Mouse (Mus musculus) C2C12 (cell line): Measurements from ENCODE around the gene Yars. TPM values are rescaled to one million over a fixed set of nuclear protein-coding genes. Genes with fewer than 3 reads are reported as not detected.

Experiments
- H3K27me3 ChIP-seq: one replicate; pipeline ENCODE4 v1.6.1; 2011; ENCODE audit not compliant: control insufficient read depth, insufficient read depth, insufficient read length
- H3K36me3 ChIP-seq: one replicate; pipeline ENCODE4 v1.6.1; 2011; ENCODE audit not compliant: control insufficient read depth, insufficient read depth
- H3K4me3 ChIP-seq: one replicate; pipeline ENCODE4 v1.5.1; 2011; ENCODE audit warnings: mild to moderate bottlenecking, control low read depth; ENCODE audit not compliant: poor library complexity, insufficient read depth, severe bottlenecking
- H3K79me2 ChIP-seq: one replicate; pipeline ENCODE4 v1.6.1; 2011; ENCODE audit not compliant: control insufficient read depth, insufficient read depth
- H3K79me3 ChIP-seq: one replicate; pipeline ENCODE4 v1.6.1; 2011; ENCODE audit warnings: low read depth, control low read depth
- H3ac ChIP-seq: one replicate; pipeline ENCODE3; 2011; ENCODE audit warnings: low read depth; ENCODE audit not compliant: control insufficient read depth, insufficient read length
- CEBPB ChIP-seq: IDR thresholded peaks from one replicate; pipeline ENCODE4 v1.6.1; 2011; ENCODE audit warnings: low read depth, mild to moderate bottlenecking, control low read depth, moderate library complexity
- CTCF ChIP-seq: IDR thresholded peaks from one replicate; pipeline ENCODE4 v1.5.1; 2011; ENCODE audit not compliant: control insufficient read depth, insufficient read depth, insufficient read length
- FOSL1 ChIP-seq: IDR thresholded peaks from one replicate; pipeline ENCODE4 v1.8.0; 2011; ENCODE audit warnings: mild to moderate bottlenecking, low read length; ENCODE audit not compliant: poor library complexity, insufficient read depth, severe bottlenecking
- MAX ChIP-seq: IDR thresholded peaks from one replicate; pipeline ENCODE4 v1.6.1; 2011; ENCODE audit warnings: mild to moderate bottlenecking, control low read depth
- MYOD1 ChIP-seq: IDR thresholded peaks from one replicate; pipeline ENCODE4 v1.6.1; 2011; ENCODE audit warnings: low read depth; ENCODE audit not compliant: control insufficient read depth, insufficient read length
- MYOG ChIP-seq: IDR thresholded peaks from one replicate; pipeline ENCODE4 v1.6.1; 2011; ENCODE audit not compliant: control insufficient read depth, insufficient read length; ENCODE audit errors: extremely low read depth
- USF1 ChIP-seq: IDR thresholded peaks from one replicate; pipeline ENCODE4 v1.6.1; 2011; ENCODE audit warnings: low read depth, mild to moderate bottlenecking, control low read depth, moderate library complexity
- polyA plus RNA-seq: library from polyadenylated mRNA; unstranded; fragments of >200 nt; fragmentation: generic; extraction: Trizol; gene quantifications from one replicate; pipeline ENCODE4 v1.2.1, GENCODE M21; 2012; ENCODE audit warnings: missing spikeins

Gene Yars
- polyA plus RNA-seq, 1 experiment: 105 TPM

- peaks cover 26% of the 10 kb centered on the region for H3K79me2 ChIP-seq
- peaks cover under 1% of the 10 kb centered on the region for H3K79me3 ChIP-seq
- no peak overlapping the region for H3ac ChIP-seq
- H3K36me3 ChIP-seq: peaks cover 85% of the 10 kb centered on the region
- H3K4me3 ChIP-seq: no peak overlapping the region
- TF ChIP-seq USF1 (no peak), MYOD1 (no peak), CTCF (no peak), FOSL1 (no peak), MYOG (no peak), CEBPB (no peak), MAX (no peak)
- H3K27me3 ChIP-seq: no peaks in the 10 kb centered on the region
These were observed 31.8 kb downstream of the Yars start for GRCm38 (mm10) chr4:129221097-129222010.

GRCm38 (mm10) chr4:129222019-129222925 lies 32.7 kb downstream of the Yars start:
- no peaks in the 10 kb centered on the region for H3K27me3 ChIP-seq
- TF ChIP-seq FOSL1: no peak
- no peak for TF ChIP-seq CEBPB
- TF ChIP-seq MAX: no peak
- TF ChIP-seq MYOG: no peak
- TF ChIP-seq USF1: no peak
- no peak for TF ChIP-seq MYOD1
- TF ChIP-seq CTCF: no peak
- no peak overlapping the region for H3ac ChIP-seq
- peaks cover 76% of the 10 kb centered on the region for H3K36me3 ChIP-seq
- no peak overlapping the region for H3K4me3 ChIP-seq
- peaks cover 9% of the 10 kb centered on the region for H3K79me3 ChIP-seq
- peaks cover 35% of the 10 kb centered on the region for H3K79me2 ChIP-seq

GRCm38 (mm10) chr4:129223421-129224281 lies 34.1 kb downstream of the Yars start:
- TF ChIP-seq CEBPB (no peak), CTCF (no peak), USF1 (no peak), MYOG (no peak), FOSL1 (no peak), MYOD1 (no peak), MAX (no peak)
- peaks cover 22% of the 10 kb centered on the region for H3K79me3 ChIP-seq
- H3K27me3 ChIP-seq: no peaks in the 10 kb centered on the region
- H3K79me2 ChIP-seq: peaks cover 49% of the 10 kb centered on the region
- peaks cover 62% of the 10 kb centered on the region for H3K36me3 ChIP-seq
- H3ac ChIP-seq: no peak overlapping the region
- no peak overlapping the region for H3K4me3 ChIP-seq

GRCm38 (mm10) chr4:129225315-129225714 lies 35.8 kb downstream of the Yars start:
- H3K79me3 ChIP-seq: peaks cover 36% of the 10 kb centered on the region
- H3K4me3 ChIP-seq: no peak overlapping the region
- no peak overlapping the region for H3ac ChIP-seq
- H3K79me2 ChIP-seq: peaks cover 66% of the 10 kb centered on the region
- H3K36me3 ChIP-seq: peaks cover 46% of the 10 kb centered on the region
- H3K27me3 ChIP-seq: no peaks in the 10 kb centered on the region
- no peak for TF ChIP-seq CTCF
- TF ChIP-seq MYOG: no peak
- TF ChIP-seq CEBPB: no peak
- no peak for TF ChIP-seq MYOD1
- TF ChIP-seq USF1: no peak
- no peak for TF ChIP-seq FOSL1
- no peak for TF ChIP-seq MAX

- H3K4me3 ChIP-seq: no peak overlapping the region
These were observed 36.9 kb downstream of the Yars start for GRCm38 (mm10) chr4:129226441-129226963.

More at GRCm38 (mm10) chr4:129226441-129226963, 36.9 kb downstream of the Yars start:
- no peak overlapping the region for H3ac ChIP-seq
- peaks cover 45% of the 10 kb centered on the region for H3K36me3 ChIP-seq
- H3K79me2 ChIP-seq: peaks cover 78% of the 10 kb centered on the region
- H3K79me3 ChIP-seq: peaks cover 48% of the 10 kb centered on the region
- H3K27me3 ChIP-seq: no peaks in the 10 kb centered on the region
- TF ChIP-seq USF1 (peak; percentile 44), CEBPB (no peak)
